Mouse (Mus musculus): ENCODE measurements at regions not wholly inside any gene's neighbourhood (a gene's known extent, or its start where the extent isn't known, plus 50 kb on each side); places are given as distances from the start of the nearest gene placed in this dataset.
A peak's percentile ranks its signal among the peaks of the same experiment; 100 is the strongest.
"Not testable (repeated sequence)": the region's sequence is repeated elsewhere in the genome, so short reads cannot be mapped to it uniquely, and the experiment has no call there.

GRCm38 (mm10) chr4:38334529-38335149 lies 1115.5 kb upstream of the 1700009N14Rik start:
- DNase-seq, result no peak
- Histone ChIP-seq H3K9ac (no peak overlapping the region), H3K4me3 (replicated peaks) (no peak overlapping the region), H3K36me3 (no peaks in the 10 kb centered on the region), H3K27me3 (no peaks in the 10 kb centered on the region), H3K9me3 (replicated peaks) (no peaks in the 10 kb centered on the region), H3K4me2 (no peak overlapping the region), H3K4me1 (replicated peaks) (no peaks in the 10 kb centered on the region), H3K27ac (no peak overlapping the region)
- 68% methylated on average over 3 of the region's 3 CpGs for WGBS (ENCODE audit: insufficient replicate concordance)
- peak; percentile 90 for ATAC-seq (ENCODE audit: low read depth)

GRCm38 (mm10) chr4:38335156-38335555 lies 1114.9 kb upstream of the 1700009N14Rik start:
- H3K27me3 ChIP-seq, result no peaks in the 10 kb centered on the region

GRCm38 (mm10) chr4:38371047-38371446 lies 1079.0 kb upstream of the 1700009N14Rik start:
- no peaks in the 10 kb centered on the region for H3K4me1 ChIP-seq (replicated peaks)

More at GRCm38 (mm10) chr4:38335156-38335555, 1114.9 kb upstream of the 1700009N14Rik start:
- DNase-seq (no peak), ATAC-seq (ENCODE audit: low read depth) (peak; percentile 57; the same call in 1 of the 2 replicates)
- no peak overlapping the region for H3K27ac ChIP-seq
- H3K9ac ChIP-seq, result no peak overlapping the region
- no peak overlapping the region for H3K4me2 ChIP-seq
- H3K4me3 ChIP-seq (replicated peaks), result no peak overlapping the region
- WGBS (ENCODE audit: insufficient replicate concordance), result 20% methylated on average over 1 of the region's 1 CpGs
- H3K4me1 ChIP-seq (replicated peaks), result no peaks in the 10 kb centered on the region
- no peaks in the 10 kb centered on the region for H3K36me3 ChIP-seq
- H3K9me3 ChIP-seq (replicated peaks), result no peaks in the 10 kb centered on the region

GRCm38 (mm10) chr4:38381916-38382315 lies 1068.2 kb upstream of the 1700009N14Rik start:
- ATAC-seq (ENCODE audit: low read depth), result no peak
- WGBS (ENCODE audit: insufficient replicate concordance), result 14% methylated on average over 3 of the region's 3 CpGs
- H3K4me1 ChIP-seq (replicated peaks), result no peaks in the 10 kb centered on the region

More at GRCm38 (mm10) chr4:38371047-38371446, 1079.0 kb upstream of the 1700009N14Rik start:
- Histone ChIP-seq H3K27me3 (no peaks in the 10 kb centered on the region), H3K9ac (no peak overlapping the region), H3K4me3 (replicated peaks) (no peak overlapping the region), H3K9me3 (replicated peaks) (no peaks in the 10 kb centered on the region), H3K27ac (no peak overlapping the region), H3K36me3 (no peaks in the 10 kb centered on the region), H3K4me2 (no peak overlapping the region)
- 38% methylated on average over 1 of the region's 1 CpGs for WGBS (ENCODE audit: insufficient replicate concordance)
- ATAC-seq (ENCODE audit: low read depth), result no peak
- DNase-seq, result no peak

GRCm38 (mm10) chr4:38396635-38397034 lies 1053.5 kb upstream of the 1700009N14Rik start:
- H3K9me3 ChIP-seq (replicated peaks), result no peaks in the 10 kb centered on the region
- no peak overlapping the region for H3K4me3 ChIP-seq (replicated peaks)
- ATAC-seq (ENCODE audit: low read depth) (no peak), DNase-seq (no peak)
- H3K4me2 ChIP-seq, result no peak overlapping the region
- H3K9ac ChIP-seq, result no peak overlapping the region
- no peaks in the 10 kb centered on the region for H3K27me3 ChIP-seq
- H3K4me1 ChIP-seq (replicated peaks), result no peaks in the 10 kb centered on the region
- no peaks in the 10 kb centered on the region for H3K36me3 ChIP-seq
- no peak overlapping the region for H3K27ac ChIP-seq

More at GRCm38 (mm10) chr4:38381916-38382315, 1068.2 kb upstream of the 1700009N14Rik start:
- Histone ChIP-seq H3K9me3 (replicated peaks) (no peaks in the 10 kb centered on the region; the same call in 1 of the 2 replicates), H3K27ac (no peak overlapping the region), H3K27me3 (no peaks in the 10 kb centered on the region), H3K9ac (no peak overlapping the region), H3K4me2 (no peak overlapping the region), H3K36me3 (no peaks in the 10 kb centered on the region), H3K4me3 (replicated peaks) (no peak overlapping the region)
- no peak for DNase-seq

- H3K4me3 ChIP-seq (replicated peaks); H3K36me3 ChIP-seq; H3K9ac ChIP-seq; H3K4me1 ChIP-seq (replicated peaks); ATAC-seq (ENCODE audit: low read depth); H3K4me2 ChIP-seq; H3K27me3 ChIP-seq; DNase-seq; H3K9me3 ChIP-seq (replicated peaks); H3K27ac ChIP-seq: not testable (repeated sequence)
Measured at GRCm38 (mm10) chr4:38435326-38435725, 1014.8 kb upstream of the 1700009N14Rik start.

- H3K27ac ChIP-seq, result no peak overlapping the region
- H3K4me1 ChIP-seq (replicated peaks), result no peaks in the 10 kb centered on the region
- no peak overlapping the region for H3K4me2 ChIP-seq
- peak; percentile 51; the same call in 1 of the 2 replicates for ATAC-seq (ENCODE audit: low read depth)
- H3K9me3 ChIP-seq (replicated peaks), result no peaks in the 10 kb centered on the region
- H3K4me3 ChIP-seq (replicated peaks), result no peak overlapping the region
- no peaks in the 10 kb centered on the region for H3K36me3 ChIP-seq
- no peak overlapping the region for H3K9ac ChIP-seq
- DNase-seq, result no peak
- no peaks in the 10 kb centered on the region for H3K27me3 ChIP-seq
Measured at GRCm38 (mm10) chr4:38461473-38462194, 988.5 kb upstream of the 1700009N14Rik start.

- H3K9me3 ChIP-seq (replicated peaks), result no peaks in the 10 kb centered on the region
- H3K27me3 ChIP-seq, result no peaks in the 10 kb centered on the region
- DNase-seq, result no peak
- 47% methylated on average over 2 of the region's 2 CpGs for WGBS (ENCODE audit: insufficient replicate concordance)
- H3K9ac ChIP-seq, result no peak overlapping the region
- no peak overlapping the region for H3K4me2 ChIP-seq
- no peaks in the 10 kb centered on the region for H3K36me3 ChIP-seq
- no peak overlapping the region for H3K4me3 ChIP-seq (replicated peaks)
- no peak overlapping the region for H3K27ac ChIP-seq
- no peak for ATAC-seq (ENCODE audit: low read depth)
- H3K4me1 ChIP-seq (replicated peaks), result no peaks in the 10 kb centered on the region
Measured at GRCm38 (mm10) chr4:38498271-38498670, 951.8 kb upstream of the 1700009N14Rik start.

GRCm38 (mm10) chr4:38505875-38506274 lies 944.2 kb upstream of the 1700009N14Rik start:
- Histone ChIP-seq H3K27me3 (no peaks in the 10 kb centered on the region), H3K9ac (no peak overlapping the region), H3K4me1 (replicated peaks) (no peaks in the 10 kb centered on the region), H3K9me3 (replicated peaks) (no peaks in the 10 kb centered on the region; the same call in 1 of the 2 replicates), H3K36me3 (no peaks in the 10 kb centered on the region), H3K27ac (no peak overlapping the region), H3K4me2 (no peak overlapping the region), H3K4me3 (replicated peaks) (no peak overlapping the region)
- WGBS (ENCODE audit: insufficient replicate concordance), result 46% methylated on average over 1 of the region's 1 CpGs
- DNase-seq (no peak), ATAC-seq (ENCODE audit: low read depth) (no peak)

- H3K4me1 ChIP-seq (replicated peaks), result no peaks in the 10 kb centered on the region
- ATAC-seq (ENCODE audit: low read depth) (no peak), DNase-seq (no peak)
- H3K27me3 ChIP-seq, result no peaks in the 10 kb centered on the region
- H3K27ac ChIP-seq, result no peak overlapping the region
- no peak overlapping the region for H3K4me2 ChIP-seq
- no peaks in the 10 kb centered on the region for H3K36me3 ChIP-seq
- H3K9me3 ChIP-seq (replicated peaks), result no peaks in the 10 kb centered on the region; the same call in 1 of the 2 replicates
- H3K9ac ChIP-seq, result no peak overlapping the region
- no peak overlapping the region for H3K4me3 ChIP-seq (replicated peaks)
- WGBS (ENCODE audit: insufficient replicate concordance), result 60% methylated on average over 3 of the region's 3 CpGs
Measured at GRCm38 (mm10) chr4:38507202-38507601, 942.9 kb upstream of the 1700009N14Rik start.

GRCm38 (mm10) chr4:38519108-38519507 lies 931.0 kb upstream of the 1700009N14Rik start:
- Histone ChIP-seq H3K27me3 (no peaks in the 10 kb centered on the region), H3K4me1 (replicated peaks) (no peaks in the 10 kb centered on the region), H3K4me2 (no peak overlapping the region), H3K36me3 (no peaks in the 10 kb centered on the region), H3K9ac (no peak overlapping the region), H3K9me3 (replicated peaks) (no peaks in the 10 kb centered on the region), H3K27ac (no peak overlapping the region), H3K4me3 (replicated peaks) (no peak overlapping the region)
- 57% methylated on average over 3 of the region's 3 CpGs for WGBS (ENCODE audit: insufficient replicate concordance)
- no peak for ATAC-seq (ENCODE audit: low read depth)
- DNase-seq, result no peak
